Mouse (Mus musculus) embryonic facial prominence, embryonic 14.5 days (tissue): ENCODE data around the gene Prpsap1. TPM values are rescaled to one million over a fixed set of nuclear protein-coding genes. Genes with fewer than 3 reads are reported as not detected.
A peak's percentile ranks its signal among the peaks of the same experiment; 100 is the strongest.

ENCODE experiments used
- ATAC-seq: fragments of 200-750 bp; cut with Nextera tagmentation; 2 replicates; pipeline ENCODE4 v1.8.0; 2017; ENCODE audit warnings: low read depth, moderate number of reproducible peaks, moderate TSS enrichment
- DNase-seq: peaks from one replicate; pipeline ENCODE4 v3.0.0-alpha.2; 2015; ENCODE audit warnings: low spot score
- H3K27ac ChIP-seq: fragments of 300-500 bp; sonication (generic); replicated peaks from 2 replicates; pipeline ENCODE4 v1.5.1; 2014; ENCODE audit warnings: low read depth, mild to moderate bottlenecking, low read length, moderate library complexity
- H3K27me3 ChIP-seq: fragments of 300-500 bp; sonication (generic); replicated peaks from 2 replicates; pipeline ENCODE4 v1.6.1; 2014; ENCODE audit warnings: low read length; ENCODE audit not compliant: control insufficient read depth, insufficient read depth
- H3K36me3 ChIP-seq: fragments of 300-500 bp; sonication (generic); 2 replicates; pipeline ENCODE4 v1.6.1; 2014; ENCODE audit warnings: low read length, mixed read lengths; ENCODE audit not compliant: control insufficient read depth, insufficient read depth
- H3K4me1 ChIP-seq: fragments of 300-500 bp; sonication (generic); 2 replicates; pipeline ENCODE4 v1.6.1; 2014; ENCODE audit warnings: antibody characterized with exemption, low read length; ENCODE audit not compliant: control insufficient read depth, insufficient read depth
- H3K4me2 ChIP-seq: fragments of 300-500 bp; sonication (generic); 2 replicates; pipeline ENCODE4 v1.6.1; 2014; ENCODE audit warnings: low read depth, mild to moderate bottlenecking, low read length, moderate library complexity, mixed read lengths
- H3K4me3 ChIP-seq: fragments of 300-500 bp; sonication (generic); 2 replicates; pipeline ENCODE4 v1.5.1; 2014; ENCODE audit warnings: low read depth, mild to moderate bottlenecking, low read length
- H3K9ac ChIP-seq: fragments of 300-500 bp; sonication (generic); 2 replicates; pipeline ENCODE4 v1.6.1; 2014; ENCODE audit warnings: low read depth, mild to moderate bottlenecking, low read length, moderate library complexity, mixed read lengths
- H3K9me3 ChIP-seq: fragments of 300-500 bp; sonication (generic); 2 replicates; pipeline ENCODE4 v1.6.1; 2016; ENCODE audit warnings: low read length; ENCODE audit not compliant: control insufficient read depth
- WGBS: fragments of 180-500 bp; shearing (Covaris S2); extraction: QIAGEN DNeasy Blood & Tissue Kit; methylation state at CpG from one replicate; pipeline ENCODE4 v1.1.7; 2014; 5-methylcytosine and 5-hydroxymethylcytosine counted together
- polyA plus RNA-seq: library from polyadenylated mRNA; unstranded; fragments of >200 nt; fragmentation: Nextera tagmentation; extraction: Ambion mirVana; gene quantifications from 2 replicates; pipeline ENCODE4 v1.2.1, GENCODE M21; 2014

The Prpsap1 gene
- polyA plus RNA-seq, 1 experiment from 2014 or later, result 122 TPM

DNA sequence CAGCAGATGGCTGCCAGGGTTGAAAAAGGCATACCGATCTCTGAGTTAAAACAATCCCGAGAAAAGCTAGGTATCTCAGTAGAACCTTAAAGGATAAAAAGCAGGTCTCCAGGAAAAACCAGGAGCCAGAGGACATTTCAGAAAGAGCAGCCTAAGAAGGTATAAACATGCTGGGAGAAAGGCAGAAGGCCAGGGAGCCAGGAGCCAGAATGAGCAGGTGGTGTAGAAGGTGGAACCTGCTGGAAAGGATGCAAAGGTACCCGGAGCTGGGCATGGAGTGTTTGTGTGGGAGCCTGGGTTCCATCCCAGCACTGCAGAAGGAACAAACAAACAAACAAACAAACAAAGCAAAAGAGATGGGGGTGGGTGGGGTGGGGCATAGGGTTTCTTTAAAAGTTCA, 44.7 kb downstream of the Prpsap1 start:
- H3K9ac ChIP-seq, result no peak overlapping the region
- 93% methylated on average over 3 of the region's 3 CpGs for WGBS
- H3K27ac ChIP-seq, result no peak overlapping the region
- 0 out of 2 replicates have a peak, but pooled peaks cover 8% of the 10 kb centered on the region for H3K9me3 ChIP-seq
- DNase-seq (no peak), ATAC-seq (no peak)
- H3K4me2 ChIP-seq, result no peak overlapping the region
- peaks cover 12% of the 10 kb centered on the region for H3K27me3 ChIP-seq
- no peaks in the 10 kb centered on the region for H3K36me3 ChIP-seq
- H3K4me1 ChIP-seq, result no peaks in the 10 kb centered on the region
- no peak overlapping the region for H3K4me3 ChIP-seq

GRCm38 (mm10) chr11:116447822-116448221, 46.2 kb downstream of the Prpsap1 start:
- H3K27me3 ChIP-seq, result peaks cover 12% of the 10 kb centered on the region
- H3K4me3 ChIP-seq, result no peak overlapping the region
- DNase-seq, result no peak
- 66% methylated on average over 5 of the region's 5 CpGs for WGBS
- H3K27ac ChIP-seq, result no peak overlapping the region
- H3K9ac ChIP-seq, result no peak overlapping the region
- H3K36me3 ChIP-seq, result no peaks in the 10 kb centered on the region
- H3K4me1 ChIP-seq, result no peaks in the 10 kb centered on the region
- H3K4me2 ChIP-seq, result no peak overlapping the region
- ATAC-seq, result no peak
- H3K9me3 ChIP-seq, result 0 out of 2 replicates have a peak, but pooled peaks cover 8% of the 10 kb centered on the region

DNA sequence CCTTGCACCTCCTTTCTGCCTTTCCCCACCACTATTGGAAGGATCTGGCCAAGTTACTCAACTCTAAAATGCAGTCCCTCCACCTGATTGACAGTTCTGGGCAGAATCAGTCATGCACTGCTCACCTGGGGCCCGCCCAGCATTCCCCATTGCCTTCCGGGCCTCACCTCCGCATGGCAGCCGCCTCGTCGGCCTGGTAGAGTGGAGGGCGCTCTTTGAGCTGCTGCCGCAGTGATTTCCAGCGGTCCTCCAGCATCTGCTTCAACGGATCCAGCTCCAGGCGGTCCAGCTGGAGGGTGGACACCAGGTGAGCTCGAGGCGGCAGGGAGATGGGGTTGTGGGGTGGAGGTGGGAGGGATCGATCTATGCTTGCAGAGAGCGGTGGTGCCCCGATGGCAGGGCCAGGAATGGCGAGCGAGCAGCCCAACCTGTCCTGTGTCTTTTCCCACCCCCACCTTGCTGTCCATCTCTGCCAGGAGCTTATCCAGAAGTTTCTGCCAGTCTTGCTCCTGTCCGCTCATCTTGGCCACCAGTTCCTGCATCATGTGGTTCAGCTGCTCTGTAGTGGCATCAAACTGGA, 47.6 kb downstream of the Prpsap1 start:
- 0 out of 2 replicates have a peak, but pooled peaks cover 8% of the 10 kb centered on the region for H3K9me3 ChIP-seq
- peak overlapping the region; percentile 18; the same call in 1 of the 2 replicates for H3K4me2 ChIP-seq
- no peaks in the 10 kb centered on the region for H3K4me1 ChIP-seq
- no peak overlapping the region for H3K4me3 ChIP-seq
- DNase-seq (no peak), ATAC-seq (peak; percentile 11; the same call in 1 of the 2 replicates)
- no peak overlapping the region for H3K27ac ChIP-seq
- no peak overlapping the region for H3K9ac ChIP-seq
- no peaks in the 10 kb centered on the region for H3K36me3 ChIP-seq
- WGBS, result 13% methylated on average over 14 of the region's 19 CpGs
- H3K27me3 ChIP-seq, result peaks cover 12% of the 10 kb centered on the region

DNA sequence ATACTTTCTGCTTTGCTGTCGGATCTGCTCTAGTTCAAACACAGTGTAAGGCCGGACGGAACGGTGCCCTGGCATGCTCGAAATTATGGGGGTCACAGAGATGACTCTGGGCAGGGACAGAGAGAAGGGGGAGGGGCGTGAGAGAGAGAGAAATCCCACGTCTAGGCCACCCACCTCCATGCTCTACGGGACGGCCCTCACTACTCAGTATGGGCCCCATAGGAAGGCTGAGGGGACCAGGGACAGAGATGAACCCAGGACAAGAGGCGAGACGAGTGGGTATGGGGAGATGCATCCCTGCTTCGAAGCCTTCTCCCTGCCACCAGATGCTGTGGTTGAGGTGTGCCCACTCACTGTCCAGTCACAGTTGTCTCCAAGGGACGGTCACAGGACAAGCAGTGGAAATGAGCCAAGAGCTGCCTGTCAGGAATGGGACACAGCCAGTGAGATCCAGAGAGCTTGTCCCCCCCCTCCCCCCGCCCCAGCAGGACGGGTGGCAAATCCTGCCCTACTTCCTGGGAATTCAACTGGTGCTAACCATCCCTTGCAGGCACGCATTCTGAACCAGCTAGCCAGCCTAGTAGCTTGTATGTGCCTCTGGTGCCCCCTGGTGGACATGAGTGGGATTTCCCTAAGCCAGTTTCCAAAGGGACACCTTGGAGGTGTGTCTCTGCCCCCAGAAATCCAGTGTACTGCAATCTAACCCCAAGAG, 48.2 kb downstream of the Prpsap1 start:
- DNase-seq, result peak; percentile 94
- ATAC-seq, result peak; percentile 82
- H3K36me3 ChIP-seq, result no peaks in the 10 kb centered on the region
- no peak overlapping the region for H3K9ac ChIP-seq
- H3K9me3 ChIP-seq, result 0 out of 2 replicates have a peak, but pooled peaks cover 6% of the 10 kb centered on the region
- H3K4me2 ChIP-seq, result no peak overlapping the region
- H3K27ac ChIP-seq, result no peak overlapping the region
- H3K27me3 ChIP-seq, result peaks cover 12% of the 10 kb centered on the region
- no peaks in the 10 kb centered on the region for H3K4me1 ChIP-seq
- WGBS, result 30% methylated on average over 15 of the region's 16 CpGs
- H3K4me3 ChIP-seq, result no peak overlapping the region

GRCm38 (mm10) chr11:116443935-116444334, 50.1 kb downstream of the Prpsap1 start:
- Histone ChIP-seq H3K36me3 (peaks cover 11% of the 10 kb centered on the region), H3K4me1 (no peaks in the 10 kb centered on the region), H3K9me3 (no peaks in the 10 kb centered on the region), H3K27me3 (peaks cover 12% of the 10 kb centered on the region), H3K4me3 (no peak overlapping the region), H3K9ac (no peak overlapping the region; the same call in 1 of the 2 replicates), H3K27ac (no peak overlapping the region), H3K4me2 (no peak overlapping the region)
- ATAC-seq (no peak), DNase-seq (no peak)
- 78% methylated on average over 6 of the region's 6 CpGs for WGBS

GRCm38 (mm10) chr11:116443311-116443710, 50.7 kb downstream of the Prpsap1 start:
- no peaks in the 10 kb centered on the region for H3K4me1 ChIP-seq
- H3K27me3 ChIP-seq, result peaks cover 12% of the 10 kb centered on the region
- no peak overlapping the region for H3K4me3 ChIP-seq
- no peak overlapping the region for H3K27ac ChIP-seq
- DNase-seq (no peak), ATAC-seq (no peak)
- no peak overlapping the region for H3K4me2 ChIP-seq
- H3K9me3 ChIP-seq, result no peaks in the 10 kb centered on the region
- H3K9ac ChIP-seq, result no peak overlapping the region
- WGBS, result 80% methylated on average over 6 of the region's 6 CpGs
- H3K36me3 ChIP-seq, result peaks cover 12% of the 10 kb centered on the region

GRCm38 (mm10) chr11:116442867-116443177, 51.2 kb downstream of the Prpsap1 start:
- H3K27ac ChIP-seq, result no peak overlapping the region
- H3K27me3 ChIP-seq, result peaks cover 12% of the 10 kb centered on the region
- WGBS, result 72% methylated on average over 5 of the region's 6 CpGs
- peak; percentile 41 for DNase-seq
- H3K4me1 ChIP-seq, result no peaks in the 10 kb centered on the region
- no peak overlapping the region for H3K4me2 ChIP-seq
- no peak overlapping the region for H3K9ac ChIP-seq
- H3K9me3 ChIP-seq, result no peaks in the 10 kb centered on the region
- H3K4me3 ChIP-seq, result no peak overlapping the region
- ATAC-seq, result no peak
- H3K36me3 ChIP-seq, result peaks cover 12% of the 10 kb centered on the region

DNA sequence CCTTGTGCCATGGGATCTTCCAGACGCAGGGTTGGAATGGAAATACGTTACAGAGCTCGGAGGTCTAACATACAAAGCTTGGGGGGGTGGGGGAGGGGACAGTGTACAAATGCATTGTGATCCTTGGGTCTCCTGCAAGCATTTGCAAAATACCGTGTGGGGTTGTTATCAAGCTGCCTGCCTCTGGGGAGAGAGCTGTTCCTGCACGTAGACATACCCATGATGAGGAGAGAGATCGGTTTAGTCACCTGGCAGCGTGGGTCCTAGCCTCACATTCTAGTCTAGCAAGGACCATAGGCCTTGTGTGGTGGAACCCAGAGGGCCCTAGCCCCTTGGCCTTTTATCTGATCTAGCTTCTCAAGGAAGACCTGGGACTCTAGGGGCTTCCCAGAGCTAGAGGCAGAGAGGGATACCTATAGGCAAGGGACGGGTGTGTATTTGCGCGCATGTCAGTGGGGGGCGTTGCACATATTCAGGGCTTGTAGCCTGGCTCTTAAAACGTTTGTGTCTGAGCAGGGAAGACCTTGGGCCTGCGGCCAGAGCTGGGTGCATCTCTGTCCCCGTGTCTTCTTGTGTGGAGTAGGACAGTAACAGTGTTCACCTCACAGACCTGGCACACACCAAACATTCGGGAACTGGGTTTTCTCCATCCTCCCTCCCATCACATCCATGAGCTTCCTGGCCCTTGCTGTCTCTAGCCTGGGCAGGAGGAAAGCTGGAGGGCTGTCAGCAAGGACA, 51.7 kb downstream of the Prpsap1 start:
- no peak overlapping the region for H3K27ac ChIP-seq
- H3K4me2 ChIP-seq, result no peak overlapping the region
- no peak overlapping the region for H3K9ac ChIP-seq
- no peak overlapping the region for H3K4me3 ChIP-seq
- 67% methylated on average over 15 of the region's 15 CpGs for WGBS
- no peaks in the 10 kb centered on the region for H3K4me1 ChIP-seq
- DNase-seq, result no peak
- peaks cover 17% of the 10 kb centered on the region for H3K36me3 ChIP-seq
- no peaks in the 10 kb centered on the region for H3K9me3 ChIP-seq
- no peak for ATAC-seq
- H3K27me3 ChIP-seq, result peaks cover 12% of the 10 kb centered on the region
